Comparison of ENCODE assay signal across 38 mouse cellular contexts in the genomic region with DNA sequence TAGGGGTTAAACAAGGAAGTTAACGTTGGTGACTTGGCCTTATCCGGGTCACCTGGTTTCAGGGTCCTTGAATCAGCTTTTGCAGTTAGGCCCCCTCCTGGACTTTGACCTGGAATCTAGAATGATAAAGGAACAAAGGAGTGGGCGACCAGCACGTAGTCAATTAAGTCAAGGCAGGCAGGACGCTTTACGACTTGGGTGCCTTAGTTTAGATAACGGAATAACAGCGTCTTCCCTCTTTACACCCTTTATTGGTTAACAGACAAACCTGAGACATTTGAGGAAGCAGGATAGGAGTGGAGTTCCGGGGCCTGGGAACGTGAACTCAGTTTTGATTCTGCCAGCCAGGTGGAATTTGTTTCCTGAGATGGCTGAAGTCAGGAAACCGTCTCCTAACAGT. TPM values are rescaled to one million over a fixed set of nuclear protein-coding genes. Genes with fewer than 3 reads are reported as not detected.
"Had no signal": no experiment of that assay in that cellular context is flagged by ENCODE, and none has a peak within 500 bp of the region (broad histone marks: within the 10 kb centered on the region; RNA-seq: fewer than 3 reads in every experiment).

No protein-coding gene starts in this region.

- H3K4me1 ChIP-seq: heart, embryonic 12.5 days; hindbrain, embryonic 13.5 days; limb, embryonic 12.5 days; liver, embryonic 13.5 days; liver, embryonic 15.5 days had no signal

- H3K27me3 ChIP-seq: heart, embryonic 12.5 days; hindbrain, embryonic 13.5 days; hindbrain, embryonic 15.5 days; kidney, embryonic 15.5 days; limb, embryonic 12.5 days; liver, embryonic 13.5 days; liver, embryonic 15.5 days had no signal

- H3K4me3 ChIP-seq: heart, embryonic 10.5 days; heart, embryonic 12.5 days; hindbrain, embryonic 13.5 days; hindbrain, embryonic 15.5 days; kidney, embryonic 15.5 days; left cerebral cortex, adult 2 months; limb, embryonic 10.5 days; limb, embryonic 12.5 days; liver, embryonic 13.5 days; liver, embryonic 15.5 days had no signal

- H3K4me2 ChIP-seq: heart, embryonic 12.5 days; hindbrain, embryonic 13.5 days; hindbrain, embryonic 15.5 days; kidney, embryonic 15.5 days; limb, embryonic 12.5 days; liver, embryonic 11.5 days; liver, embryonic 13.5 days; liver, embryonic 15.5 days had no signal

- DNase-seq: forebrain, postnatal 0 days; gastrocnemius, postnatal 14 days; gastrocnemius, postnatal 36 days; heart, adult 18-20 months; heart, postnatal 10 days; kidney, adult 11 months; kidney, adult 9 months; kidney, postnatal 14 days; kidney, postnatal 36 days; liver; liver, embryonic 13.5 days had no signal

- H3K9ac ChIP-seq: forebrain, postnatal 0 days; heart, embryonic 12.5 days; hindbrain, embryonic 13.5 days; hindbrain, embryonic 15.5 days; kidney, embryonic 15.5 days; limb, embryonic 12.5 days; liver, embryonic 13.5 days; liver, embryonic 15.5 days had no signal

- H3K36me3 ChIP-seq: heart, embryonic 10.5 days; heart, embryonic 12.5 days; hindbrain, embryonic 13.5 days; hindbrain, embryonic 15.5 days; kidney, embryonic 15.5 days; limb, embryonic 10.5 days; limb, embryonic 12.5 days; liver, embryonic 13.5 days; liver, embryonic 15.5 days had no signal

- H3K27ac ChIP-seq: heart, embryonic 10.5 days; hindbrain, embryonic 13.5 days; hindbrain, embryonic 15.5 days; hindbrain, postnatal 0 days; kidney, embryonic 15.5 days; kidney, postnatal 0 days; left cerebral cortex, adult 2 months; limb, embryonic 10.5 days; limb, embryonic 12.5 days; liver, embryonic 13.5 days; liver, embryonic 15.5 days had no signal

- ATAC-seq: forebrain, postnatal 0 days; hindbrain, postnatal 0 days had no signal

- H3K9me3 ChIP-seq: heart, embryonic 10.5 days; heart, embryonic 12.5 days; hindbrain, embryonic 13.5 days; hindbrain, embryonic 15.5 days; kidney, embryonic 15.5 days; limb, embryonic 10.5 days; limb, embryonic 12.5 days; liver, embryonic 13.5 days; liver, embryonic 15.5 days had no signal

RNA-seq across cellular contexts. Expression of gene Ccdc54, which starts 13.9 kb away (rescaled TPM):
- total RNA-seq: forebrain, postnatal 0 days; gastrocnemius, adult 18-20 months; gastrocnemius, adult 8-10 months; gastrocnemius, postnatal 14 days; gastrocnemius, postnatal 36 days; heart, adult 18-20 months; heart, adult 8-10 months; heart, postnatal 10 days; heart, postnatal 25 days; hematopoietic stem cell, adult 5-6 weeks; hindbrain, postnatal 0 days; layer of hippocampus, adult 18-20 months; layer of hippocampus, postnatal 10 days; layer of hippocampus, postnatal 25 days; left cerebral cortex, adult 2 months; left cerebral cortex, postnatal 14 days; left cerebral cortex, postnatal 36 days had no signal
- polyA plus RNA-seq: forebrain, postnatal 0 days; heart, embryonic 10.5 days; heart, embryonic 12.5 days; heart, embryonic 14.5 days; heart, embryonic 16.5 days; hindbrain, embryonic 11.5 days; hindbrain, embryonic 13.5 days; hindbrain, embryonic 15.5 days; hindbrain, postnatal 0 days; kidney, embryonic 15.5 days; kidney, postnatal 0 days; large intestine, adult 2 months; limb, embryonic 10.5 days; limb, embryonic 12.5 days; limb, embryonic 14.5 days; liver, embryonic 11.5 days; liver, embryonic 13.5 days; liver, embryonic 15.5 days had no signal
